Mouse (Mus musculus): ENCODE results near the gene Pxmp4. TPM values are rescaled to one million over a fixed set of nuclear protein-coding genes. Genes with fewer than 3 reads are reported as not detected.

Gene Pxmp4
- polyA plus RNA-seq, 1 experiment: 118 TPM

DNA sequence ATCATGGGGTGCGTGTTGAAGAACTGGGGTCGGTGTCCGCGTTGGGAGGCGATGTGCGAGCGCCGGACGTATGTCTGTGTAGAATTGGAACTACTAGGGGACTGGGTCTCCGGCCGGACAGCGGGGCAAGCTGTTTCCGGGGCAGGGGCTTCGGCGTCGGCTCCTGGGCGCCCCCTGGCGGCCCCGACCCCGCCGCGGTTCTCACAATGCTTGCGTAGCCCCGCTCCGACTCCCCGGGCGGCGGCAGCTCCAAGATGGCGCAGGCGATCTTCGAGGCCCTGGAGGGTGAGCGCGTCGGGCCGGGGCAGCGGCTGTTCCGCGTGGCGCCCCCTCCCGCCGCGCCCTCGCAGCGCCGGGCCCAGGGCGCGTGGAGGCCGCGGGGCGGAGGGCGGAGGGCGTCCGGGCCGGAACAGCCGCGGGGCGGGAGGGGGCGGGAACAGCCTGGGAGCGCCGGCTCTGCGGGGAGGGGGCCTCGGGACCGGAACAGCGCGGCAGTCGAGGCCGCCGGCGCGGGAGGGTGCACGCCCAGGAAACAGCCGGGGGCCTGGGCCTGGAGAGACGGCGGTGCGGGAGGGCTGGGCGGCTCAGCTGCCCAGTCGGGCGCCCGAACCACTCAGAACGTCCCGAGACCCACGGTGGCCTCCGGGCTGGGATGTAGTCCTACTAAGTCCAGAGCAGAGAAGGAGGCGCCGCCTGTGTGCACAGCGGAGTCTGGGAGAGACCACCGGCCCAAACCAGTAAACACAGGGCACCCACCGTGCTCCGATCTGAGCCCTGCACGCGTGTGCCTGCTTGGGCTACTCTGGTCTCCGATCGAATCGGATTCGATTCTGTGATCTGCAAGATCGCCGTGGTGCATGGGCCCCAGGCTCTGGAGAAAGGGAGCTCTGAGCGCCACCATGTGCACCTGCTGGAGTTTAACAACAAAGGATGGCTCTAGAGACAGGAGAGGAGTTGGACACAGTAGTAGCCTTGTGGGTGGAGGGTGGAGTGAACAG, 9.9 kb upstream of the Pxmp4 start, which contains the start of the genes Zfp341 and 4930519P11Rik:
Zfp341 (plus strand) TSS at position 180 of the 998 bp plus-strand sequence.
4930519P11Rik (minus strand) TSS at position 320 of the 998 bp plus-strand sequence.
- Histone ChIP-seq H3K36me3 (ENCODE audit: control insufficient read depth, insufficient read depth, low read length) (no peaks in the 10 kb centered on the region), H3K4me1 (ENCODE audit: control insufficient read depth, insufficient read depth, low read length) (peaks cover 7% of the 10 kb centered on the region; the same call in 1 of the 2 replicates), H3K4me3 (ENCODE audit: insufficient read depth, low read depth, low read length) (peak within 1 kb of the TSS; percentile 71), H3K27ac (ENCODE audit: insufficient read depth, low read depth, low read length) (peak within 1 kb of the TSS; percentile 88), H3K27me3 (replicated peaks; ENCODE audit: control insufficient read depth, insufficient read depth, low read length) (no peaks in the 10 kb centered on the region)
- under 1% methylated on average over 92 of the region's 98 CpGs for WGBS
- TF ChIP-seq POLR2A (IDR thresholded peaks at IDR 0.05; ENCODE audit: low read depth, low read length): peak; percentile 40
- TF ChIP-seq CTCF (conservative IDR thresholded peaks at IDR 0.05; ENCODE audit: insufficient read depth, insufficient read length, low read depth, low read length): peak; percentile 64
- peak; percentile 93 for DNase-seq

- TF ChIP-seq POLR2A (IDR thresholded peaks at IDR 0.05; ENCODE audit: low read depth, low read length): no peak
- TF ChIP-seq CTCF (conservative IDR thresholded peaks at IDR 0.05; ENCODE audit: insufficient read depth, insufficient read length, low read depth, low read length): no peak
- Histone ChIP-seq H3K27me3 (replicated peaks; ENCODE audit: control insufficient read depth, insufficient read depth, low read length) (no peaks in the 10 kb centered on the region), H3K4me1 (ENCODE audit: control insufficient read depth, insufficient read depth, low read length) (peaks cover 8% of the 10 kb centered on the region; the same call in 1 of the 2 replicates), H3K36me3 (ENCODE audit: control insufficient read depth, insufficient read depth, low read length) (no peaks in the 10 kb centered on the region), H3K27ac (ENCODE audit: insufficient read depth, low read depth, low read length) (no peak overlapping the region), H3K4me3 (ENCODE audit: insufficient read depth, low read depth, low read length) (no peak overlapping the region)
- DNase-seq: no peak
- WGBS: 67% methylated on average over 10 of the region's 10 CpGs
Observed at GRCm38 (mm10) chr2:154609050-154609767, 5.7 kb upstream of the Pxmp4 start.

DNA sequence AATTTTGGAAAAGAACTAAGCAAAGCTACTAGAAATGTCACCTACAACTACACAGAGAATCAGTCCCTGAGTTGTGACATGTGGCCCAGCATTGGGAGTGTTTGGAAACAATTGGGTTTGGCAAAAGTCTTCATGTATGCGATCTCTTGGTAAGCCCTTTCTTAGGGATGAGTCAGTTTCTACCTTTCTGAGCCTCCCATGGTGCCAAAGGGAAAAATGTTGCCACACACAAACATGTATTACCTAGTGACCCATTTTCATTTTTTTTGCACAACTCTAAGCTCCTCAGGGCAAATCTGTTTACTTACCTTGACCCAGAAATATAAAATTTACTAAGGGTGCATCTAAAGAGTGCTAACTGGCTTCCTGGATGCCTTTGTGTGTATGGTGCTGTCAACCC, 3.5 kb upstream of the Pxmp4 start:
- no peak for TF ChIP-seq POLR2A (IDR thresholded peaks at IDR 0.05; ENCODE audit: low read depth, low read length)
- no peak for TF ChIP-seq CTCF (conservative IDR thresholded peaks at IDR 0.05; ENCODE audit: insufficient read depth, insufficient read length, low read depth, low read length)
- Histone ChIP-seq H3K4me3 (ENCODE audit: insufficient read depth, low read depth, low read length) (no peak overlapping the region), H3K4me1 (ENCODE audit: control insufficient read depth, insufficient read depth, low read length) (peaks cover 7% of the 10 kb centered on the region; the same call in 1 of the 2 replicates), H3K36me3 (ENCODE audit: control insufficient read depth, insufficient read depth, low read length) (no peaks in the 10 kb centered on the region), H3K27me3 (replicated peaks; ENCODE audit: control insufficient read depth, insufficient read depth, low read length) (no peaks in the 10 kb centered on the region), H3K27ac (ENCODE audit: insufficient read depth, low read depth, low read length) (no peak overlapping the region)
- 89% methylated on average over 1 of the region's 1 CpGs for WGBS
- no peak for DNase-seq

- Histone ChIP-seq H3K4me3 (ENCODE audit: insufficient read depth, low read depth, low read length) (peak overlapping the region; percentile 43), H3K27ac (ENCODE audit: insufficient read depth, low read depth, low read length) (peak overlapping the region; percentile 64), H3K36me3 (ENCODE audit: control insufficient read depth, insufficient read depth, low read length) (no peaks in the 10 kb centered on the region), H3K27me3 (replicated peaks; ENCODE audit: control insufficient read depth, insufficient read depth, low read length) (no peaks in the 10 kb centered on the region), H3K4me1 (ENCODE audit: control insufficient read depth, insufficient read depth, low read length) (peaks cover 12% of the 10 kb centered on the region; the same call in 1 of the 2 replicates)
- TF ChIP-seq POLR2A (IDR thresholded peaks at IDR 0.05; ENCODE audit: low read depth, low read length) (no peak), CTCF (conservative IDR thresholded peaks at IDR 0.05; ENCODE audit: insufficient read depth, insufficient read length, low read depth, low read length) (no peak)
- WGBS: 18% methylated on average over 7 of the region's 7 CpGs
- DNase-seq: no peak
Observed at GRCm38 (mm10) chr2:154604156-154604555, 648 bp upstream of the Pxmp4 start.

DNA sequence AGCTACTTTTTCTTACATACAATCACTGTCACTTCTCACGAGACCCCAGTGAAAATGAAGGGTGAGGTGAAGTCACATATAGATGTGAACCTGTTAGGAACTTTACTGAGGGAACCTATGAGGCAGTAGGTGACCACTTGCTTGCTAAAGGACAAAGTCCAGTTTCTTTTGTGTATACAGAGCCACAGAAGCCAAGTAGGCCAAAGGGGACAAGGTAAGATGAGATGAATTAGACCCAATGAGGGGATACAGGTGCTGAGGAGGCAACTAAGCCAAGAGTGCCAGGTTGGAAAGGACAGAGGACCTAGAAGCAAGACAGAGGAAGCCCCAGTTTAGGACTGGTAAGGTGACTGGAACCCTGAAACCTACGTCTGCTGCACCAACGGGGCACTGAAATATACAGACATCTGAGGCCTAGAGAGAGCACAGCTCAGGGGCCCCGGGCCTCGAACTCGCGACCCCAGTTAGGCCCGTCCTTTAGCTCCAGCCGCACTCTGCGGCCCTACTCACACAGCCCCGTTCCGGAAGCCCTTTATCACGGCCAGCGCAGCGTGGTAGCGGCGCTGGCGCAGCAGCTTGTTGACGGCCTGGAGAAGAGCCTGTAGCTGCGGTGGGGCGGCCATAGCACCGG, 386 bp downstream of the Pxmp4 start:
- H3K36me3 ChIP-seq (ENCODE audit: control insufficient read depth, insufficient read depth, low read length): no peaks in the 10 kb centered on the region
- H3K27ac ChIP-seq (ENCODE audit: insufficient read depth, low read depth, low read length): peak overlapping the region; percentile 99
- peak; percentile 74 for DNase-seq
- TF ChIP-seq CTCF (conservative IDR thresholded peaks at IDR 0.05; ENCODE audit: insufficient read depth, insufficient read length, low read depth, low read length) (no peak), POLR2A (IDR thresholded peaks at IDR 0.05; ENCODE audit: low read depth, low read length) (no peak)
- no peaks in the 10 kb centered on the region for H3K27me3 ChIP-seq (replicated peaks; ENCODE audit: control insufficient read depth, insufficient read depth, low read length)
- peaks cover 12% of the 10 kb centered on the region; the same call in 1 of the 2 replicates for H3K4me1 ChIP-seq (ENCODE audit: control insufficient read depth, insufficient read depth, low read length)
- WGBS: 6% methylated on average over 22 of the region's 22 CpGs
- H3K4me3 ChIP-seq (ENCODE audit: insufficient read depth, low read depth, low read length): peak overlapping the region; percentile 100

- WGBS: 40% methylated on average over 3 of the region's 3 CpGs
- H3K4me1 ChIP-seq (ENCODE audit: control insufficient read depth, insufficient read depth, low read length): peaks cover 12% of the 10 kb centered on the region; the same call in 1 of the 2 replicates
- TF ChIP-seq CTCF (conservative IDR thresholded peaks at IDR 0.05; ENCODE audit: insufficient read depth, insufficient read length, low read depth, low read length) (no peak), POLR2A (IDR thresholded peaks at IDR 0.05; ENCODE audit: low read depth, low read length) (no peak)
- no peaks in the 10 kb centered on the region for H3K36me3 ChIP-seq (ENCODE audit: control insufficient read depth, insufficient read depth, low read length)
- no peak overlapping the region for H3K27ac ChIP-seq (ENCODE audit: insufficient read depth, low read depth, low read length)
- H3K4me3 ChIP-seq (ENCODE audit: insufficient read depth, low read depth, low read length): no peak overlapping the region
- H3K27me3 ChIP-seq (replicated peaks; ENCODE audit: control insufficient read depth, insufficient read depth, low read length): no peaks in the 10 kb centered on the region
- DNase-seq: peak; percentile 87
Observed at GRCm38 (mm10) chr2:154601324-154601723, 2.2 kb downstream of the Pxmp4 start.
